Mouse (Mus musculus) midbrain, embryonic 11.5 days (tissue): Measurements from ENCODE around the gene Olfr933. TPM values are rescaled to one million over a fixed set of nuclear protein-coding genes. Genes with fewer than 3 reads are reported as not detected.

ENCODE experiments used
- ATAC-seq: fragments of 200-750 bp; cut with Nextera tagmentation; 2 replicates; pipeline ENCODE4 v1.8.0; 2017; ENCODE audit warnings: moderate TSS enrichment, moderate library complexity; ENCODE audit not compliant: low FRiP score
- DNase-seq: peaks from one replicate; pipeline ENCODE4 v3.0.0; 2015; ENCODE audit warnings: low spot score; ENCODE audit errors: missing footprints
- H3K27ac ChIP-seq: fragments of 300-500 bp; sonication (generic); 2 replicates; pipeline ENCODE4 v1.5.1; 2014; ENCODE audit warnings: low read depth, low read length
- H3K27me3 ChIP-seq: fragments of 300-500 bp; sonication (generic); 2 replicates; pipeline ENCODE4 v1.6.1; 2014; ENCODE audit warnings: mild to moderate bottlenecking, low read length, moderate library complexity, mixed read lengths; ENCODE audit not compliant: control insufficient read depth, insufficient read depth
- H3K36me3 ChIP-seq: fragments of 300-500 bp; sonication (generic); 2 replicates; pipeline ENCODE4 v1.6.1; 2014; ENCODE audit warnings: mild to moderate bottlenecking, low read length, moderate library complexity, mixed read lengths; ENCODE audit not compliant: control insufficient read depth, insufficient read depth
- H3K4me1 ChIP-seq: fragments of 300-500 bp; sonication (generic); 2 replicates; pipeline ENCODE4 v1.6.1; 2014; ENCODE audit warnings: low read length; ENCODE audit not compliant: control insufficient read depth, insufficient read depth
- H3K4me2 ChIP-seq: fragments of 300-500 bp; sonication (generic); 2 replicates; pipeline ENCODE4 v1.6.1; 2014; ENCODE audit warnings: mild to moderate bottlenecking, moderate library complexity
- H3K4me3 ChIP-seq: fragments of 300-500 bp; sonication (generic); 2 replicates; pipeline ENCODE4 v1.5.1; 2014; ENCODE audit warnings: low read depth, low read length
- H3K9ac ChIP-seq: fragments of 300-500 bp; sonication (generic); 2 replicates; pipeline ENCODE4 v1.6.1; 2014; ENCODE audit warnings: low read length
- H3K9me3 ChIP-seq: fragments of 300-500 bp; sonication (generic); 2 replicates; pipeline ENCODE4 v1.6.1; 2016; ENCODE audit warnings: low read length; ENCODE audit not compliant: control insufficient read depth
- WGBS: fragments of 180-500 bp; shearing (Covaris S2); extraction: QIAGEN DNeasy Blood & Tissue Kit; methylation state at CpG from one replicate; pipeline ENCODE4 v1.1.7; 2014; 5-methylcytosine and 5-hydroxymethylcytosine counted together
- polyA plus RNA-seq: library from polyadenylated mRNA; unstranded; fragments of >200 nt; fragmentation: Nextera tagmentation; extraction: Ambion mirVana; gene quantifications from 2 replicates; pipeline ENCODE4 v1.2.1, GENCODE M21; 2014

Olfr933 gene
- not detected in 2 replicates for polyA plus RNA-seq

GRCm38 (mm10) chr9:38972013-38972412, at the start of gene Olfr933:
Gene Olfr933 (plus strand): TSS chr9:38972313.
- no peak within 1 kb of the TSS for H3K9ac ChIP-seq
- ATAC-seq (no peak), DNase-seq (no peak)
- H3K4me3 ChIP-seq = no peak within 1 kb of the TSS
- no peaks in the 10 kb centered on the region for H3K9me3 ChIP-seq
- H3K27me3 ChIP-seq = no peaks in the 10 kb centered on the region
- H3K4me2 ChIP-seq = no peak within 1 kb of the TSS
- WGBS = 89% methylated on average over 4 of the region's 4 CpGs
- H3K27ac ChIP-seq = no peak within 1 kb of the TSS
- H3K36me3 ChIP-seq = no peaks in the 10 kb centered on the region
- H3K4me1 ChIP-seq = no peaks in the 10 kb centered on the region

GRCm38 (mm10) chr9:38929509-38929908, 42.6 kb upstream of the Olfr933 start, which contains the start of gene Olfr930:
Gene Olfr930 (plus strand): TSS chr9:38929809.
- Histone ChIP-seq H3K9me3 (no peaks in the 10 kb centered on the region), H3K4me2 (no peak within 1 kb of the TSS), H3K4me1 (no peaks in the 10 kb centered on the region), H3K36me3 (no peaks in the 10 kb centered on the region), H3K27ac (no peak within 1 kb of the TSS), H3K27me3 (no peaks in the 10 kb centered on the region), H3K4me3 (no peak within 1 kb of the TSS), H3K9ac (no peak within 1 kb of the TSS)
- DNase-seq (no peak), ATAC-seq (no peak)

DNA sequence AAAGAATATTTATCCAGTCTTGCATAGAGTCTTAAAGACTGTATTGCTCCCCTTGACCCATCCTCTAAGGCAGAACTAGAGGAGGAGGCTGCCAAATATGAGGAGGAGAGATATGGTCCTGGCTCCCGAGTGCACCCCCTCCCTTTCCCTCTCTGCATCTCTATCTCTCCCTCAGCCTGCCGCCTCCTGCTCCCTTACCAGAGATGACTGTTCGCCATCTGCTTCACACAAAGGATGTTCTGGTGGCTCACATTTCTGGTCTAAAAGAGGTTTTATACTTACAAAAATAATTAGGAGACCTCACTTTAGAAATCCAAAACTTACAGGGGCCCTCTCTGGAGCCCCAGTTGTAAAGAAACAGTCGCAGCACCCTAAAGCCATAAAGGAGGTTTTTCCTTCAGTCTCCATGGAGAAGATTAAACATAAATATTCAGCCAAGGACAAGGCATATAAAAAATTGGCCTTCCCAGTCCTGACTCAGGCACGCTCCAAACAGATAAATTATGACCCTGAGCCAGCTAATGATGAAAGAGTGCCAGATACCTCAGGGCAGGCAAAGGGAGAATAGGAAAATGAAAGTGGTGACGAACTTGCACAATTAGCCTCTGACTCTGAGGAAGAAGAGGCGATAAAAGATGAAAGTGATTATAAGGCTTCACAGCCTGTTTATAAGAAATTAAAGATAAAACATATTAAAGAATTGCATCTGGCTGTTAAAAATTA, 18.6 kb upstream of the Olfr933 start:
- H3K36me3 ChIP-seq = no peaks in the 10 kb centered on the region
- ATAC-seq (no peak), DNase-seq (no peak)
- WGBS = 92% methylated on average over 7 of the region's 7 CpGs
- no peak overlapping the region for H3K9ac ChIP-seq
- H3K27ac ChIP-seq = no peak overlapping the region
- no peaks in the 10 kb centered on the region for H3K9me3 ChIP-seq
- H3K4me3 ChIP-seq = no peak overlapping the region
- no peaks in the 10 kb centered on the region for H3K4me1 ChIP-seq
- no peak overlapping the region for H3K4me2 ChIP-seq
- H3K27me3 ChIP-seq = no peaks in the 10 kb centered on the region

- no peak for ATAC-seq
- Histone ChIP-seq H3K9me3 (no peaks in the 10 kb centered on the region), H3K27me3 (no peaks in the 10 kb centered on the region)
These were observed 18.0 kb upstream of the Olfr933 start for GRCm38 (mm10) chr9:38954124-38954416.

GRCm38 (mm10) chr9:38988215-38988614, 16.1 kb downstream of the Olfr933 start, which contains the start of gene Olfr934:
Gene Olfr934 (minus strand): TSS chr9:38988315.
- ATAC-seq (no peak), DNase-seq (no peak)
- Histone ChIP-seq H3K9me3 (no peaks in the 10 kb centered on the region), H3K9ac (no peak within 1 kb of the TSS), H3K4me1 (no peaks in the 10 kb centered on the region), H3K27me3 (no peaks in the 10 kb centered on the region), H3K36me3 (no peaks in the 10 kb centered on the region), H3K4me2 (no peak within 1 kb of the TSS), H3K4me3 (no peak within 1 kb of the TSS), H3K27ac (no peak within 1 kb of the TSS)
- WGBS = 90% methylated on average over 2 of the region's 2 CpGs

More at GRCm38 (mm10) chr9:38954124-38954416, 18.0 kb upstream of the Olfr933 start:
- Histone ChIP-seq H3K4me2 (no peak overlapping the region), H3K27ac (no peak overlapping the region), H3K9ac (no peak overlapping the region), H3K36me3 (no peaks in the 10 kb centered on the region), H3K4me1 (no peaks in the 10 kb centered on the region), H3K4me3 (no peak overlapping the region)
- 92% methylated on average over 4 of the region's 4 CpGs for WGBS
- DNase-seq = no peak

GRCm38 (mm10) chr9:38999583-38999982, 27.5 kb downstream of the Olfr933 start, which contains the start of gene Olfr935:
Gene Olfr935 (minus strand): TSS chr9:38999683.
- Histone ChIP-seq H3K4me1 (no peaks in the 10 kb centered on the region), H3K9me3 (no peaks in the 10 kb centered on the region), H3K27ac (no peak within 1 kb of the TSS), H3K9ac (no peak within 1 kb of the TSS), H3K4me3 (no peak within 1 kb of the TSS), H3K36me3 (no peaks in the 10 kb centered on the region), H3K4me2 (no peak within 1 kb of the TSS), H3K27me3 (no peaks in the 10 kb centered on the region)
- DNase-seq (no peak), ATAC-seq (no peak)
- 83% methylated on average over 2 of the region's 2 CpGs for WGBS

- Histone ChIP-seq H3K9me3 (no peaks in the 10 kb centered on the region), H3K4me3 (no peak within 1 kb of the TSS), H3K27ac (no peak within 1 kb of the TSS), H3K9ac (no peak within 1 kb of the TSS), H3K4me1 (no peaks in the 10 kb centered on the region), H3K27me3 (no peaks in the 10 kb centered on the region), H3K36me3 (no peaks in the 10 kb centered on the region), H3K4me2 (no peak within 1 kb of the TSS)
- DNase-seq = no peak
- no peak for ATAC-seq
- WGBS = 76% methylated on average over 1 of the region's 1 CpGs
These were observed 51.2 kb downstream of the Olfr933 start, which contains the start of gene Olfr146 for GRCm38 (mm10) chr9:39023277-39023676. Gene Olfr146 (minus strand): TSS chr9:39023377.

Other genes starting within 250 kb of the Olfr933 start
- gene Olfr920, start 220.0 kb upstream of the Olfr933 start, polyA plus RNA-seq = not detected in 2 replicates
- gene Olfr921, start 199.2 kb upstream of the Olfr933 start, polyA plus RNA-seq = not detected in 2 replicates
- gene Olfr922, start 157.7 kb upstream of the Olfr933 start, polyA plus RNA-seq = not detected in 2 replicates
- gene Olfr923, start 145.8 kb upstream of the Olfr933 start, polyA plus RNA-seq = not detected in 2 replicates
- not detected in 2 replicates for gene Olfr924, start 127.9 kb upstream of the Olfr933 start, polyA plus RNA-seq
- not detected in 2 replicates for gene Olfr26, start 117.3 kb upstream of the Olfr933 start, polyA plus RNA-seq
- not detected in 2 replicates for gene Olfr926, start 95.2 kb upstream of the Olfr933 start, polyA plus RNA-seq
- not detected in 2 replicates for gene Olfr930, start 42.5 kb upstream of the Olfr933 start, polyA plus RNA-seq
- gene Olfr934, start 16.0 kb downstream of the Olfr933 start, polyA plus RNA-seq = not detected in 2 replicates
- not detected in 2 replicates for gene Olfr935, start 27.4 kb downstream of the Olfr933 start, polyA plus RNA-seq
- gene Olfr146, start 51.1 kb downstream of the Olfr933 start, polyA plus RNA-seq = not detected in 2 replicates
- not detected in 2 replicates for gene Olfr937, start 92.6 kb downstream of the Olfr933 start, polyA plus RNA-seq
- gene Olfr938, start 106.6 kb downstream of the Olfr933 start, polyA plus RNA-seq = not detected in 2 replicates
- gene Olfr27, start 155.8 kb downstream of the Olfr933 start, polyA plus RNA-seq = not detected in 2 replicates
- not detected in 2 replicates for gene Olfr943, start 194.0 kb downstream of the Olfr933 start, polyA plus RNA-seq
- gene Olfr944, start 229.6 kb downstream of the Olfr933 start, polyA plus RNA-seq = not detected in 2 replicates